Mouse (Mus musculus) kidney, embryonic 16.5 days (tissue): ENCODE measurements around the gene Ube2j2. TPM values are rescaled to one million over a fixed set of nuclear protein-coding genes. Genes with fewer than 3 reads are reported as not detected.

Experiments used
- ATAC-seq: fragments of 200-750 bp; cut with Nextera tagmentation; 2 replicates; pipeline ENCODE4 v1.8.0; 2017; ENCODE audit warnings: moderate TSS enrichment; ENCODE audit not compliant: low FRiP score, low TSS enrichment
- H3K27ac ChIP-seq: fragments of 300-500 bp; sonication (generic); 2 replicates; pipeline ENCODE4 v1.5.1; 2014; ENCODE audit warnings: low read length
- H3K27me3 ChIP-seq: fragments of 300-500 bp; sonication (generic); 2 replicates; pipeline ENCODE4 v1.6.1; 2014; ENCODE audit warnings: low read length, control low read depth, mixed read lengths; ENCODE audit not compliant: insufficient read depth
- H3K36me3 ChIP-seq: fragments of 300-500 bp; sonication (generic); 2 replicates; pipeline ENCODE4 v1.6.1; 2014; ENCODE audit warnings: low read length, control low read depth, mixed read lengths; ENCODE audit not compliant: insufficient read depth
- H3K4me1 ChIP-seq: fragments of 300-500 bp; sonication (generic); 2 replicates; pipeline ENCODE4 v1.6.1; 2014; ENCODE audit warnings: low read length, control low read depth, mixed read lengths; ENCODE audit not compliant: insufficient read depth
- H3K4me2 ChIP-seq: fragments of 300-500 bp; sonication (generic); replicated peaks from 2 replicates; pipeline ENCODE4 v1.6.1; 2014; ENCODE audit warnings: low read depth, low read length
- H3K4me3 ChIP-seq: fragments of 300-500 bp; sonication (generic); 2 replicates; pipeline ENCODE4 v1.5.1; 2014; ENCODE audit warnings: mild to moderate bottlenecking, low read length
- H3K9ac ChIP-seq: fragments of 300-500 bp; sonication (generic); replicated peaks from 2 replicates; pipeline ENCODE4 v1.6.1; 2014; ENCODE audit warnings: low read length
- H3K9me3 ChIP-seq: fragments of 300-500 bp; sonication (generic); 2 replicates; pipeline ENCODE4 v1.6.1; 2016; ENCODE audit warnings: low read length, control low read depth
- WGBS: fragments of 180-500 bp; shearing (Covaris S2); extraction: QIAGEN DNeasy Blood & Tissue Kit; methylation state at CpG from one replicate; pipeline ENCODE4 v1.1.7; 2014; 5-methylcytosine and 5-hydroxymethylcytosine counted together
- polyA plus RNA-seq: library from polyadenylated mRNA; unstranded; fragments of >200 nt; fragmentation: Nextera tagmentation; extraction: Ambion mirVana; gene quantifications from 2 replicates; pipeline ENCODE4 v1.2.1, GENCODE M21; 2015

Ube2j2 gene
- polyA plus RNA-seq, 1 experiment from 2014 or later: 102 TPM

DNA sequence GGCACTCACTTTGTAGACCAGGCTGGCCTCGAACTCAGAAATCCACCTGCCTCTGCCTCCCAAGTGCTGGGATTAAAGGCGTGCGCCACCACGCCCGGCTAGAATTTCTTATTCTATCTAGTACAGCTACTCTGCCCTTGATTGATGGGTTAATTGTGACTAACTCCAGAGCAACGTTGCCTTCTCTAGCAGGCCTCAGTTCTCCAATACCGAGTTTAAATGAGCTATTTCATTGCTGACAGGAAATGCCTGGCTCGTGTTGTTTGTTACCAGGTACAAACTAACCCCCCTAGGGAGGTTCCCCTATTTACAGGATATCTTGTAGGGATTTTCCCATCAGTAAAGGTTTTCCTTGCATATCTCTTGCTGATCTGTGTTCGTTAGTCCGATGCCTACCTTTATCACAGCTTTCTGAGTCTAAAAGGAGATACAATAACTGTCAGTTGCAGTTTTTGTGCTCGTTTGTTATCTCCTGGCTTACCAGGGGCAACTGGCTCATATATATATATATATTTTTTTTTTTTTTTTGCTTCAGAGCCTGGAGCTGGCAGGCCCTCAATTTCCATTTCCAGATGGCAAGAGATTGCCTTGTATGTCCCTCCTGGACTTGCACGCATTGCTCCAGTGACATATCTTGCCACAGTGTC, 37.9 kb downstream of the Ube2j2 start:
- no peak for ATAC-seq
- Histone ChIP-seq H3K4me1 (no peaks in the 10 kb centered on the region), H3K9ac (no peak overlapping the region), H3K4me3 (no peak overlapping the region), H3K27me3 (no peaks in the 10 kb centered on the region), H3K36me3 (no peaks in the 10 kb centered on the region), H3K27ac (no peak overlapping the region), H3K9me3 (0 out of 2 replicates have a peak, but pooled peaks cover 4% of the 10 kb centered on the region), H3K4me2 (no peak overlapping the region)
- WGBS: 79% methylated on average over 12 of the region's 12 CpGs

- no peaks in the 10 kb centered on the region for H3K9me3 ChIP-seq
- WGBS: 10% methylated on average over 2 of the region's 2 CpGs
- no peak overlapping the region for H3K27ac ChIP-seq
- ATAC-seq: no peak
- H3K36me3 ChIP-seq: no peaks in the 10 kb centered on the region
- no peak overlapping the region for H3K4me3 ChIP-seq
- H3K9ac ChIP-seq: no peak overlapping the region
- no peak overlapping the region for H3K4me2 ChIP-seq
- H3K27me3 ChIP-seq: no peaks in the 10 kb centered on the region
- no peaks in the 10 kb centered on the region for H3K4me1 ChIP-seq
These were observed 40.2 kb downstream of the Ube2j2 start for GRCm38 (mm10) chr4:155983788-155984187.

- no peak for ATAC-seq
These were observed 47.7 kb downstream of the Ube2j2 start for GRCm38 (mm10) chr4:155991211-155991907.

GRCm38 (mm10) chr4:155991908-155992230, 48.2 kb downstream of the Ube2j2 start:
- H3K4me2 ChIP-seq: peak overlapping the region; percentile 99
- H3K27me3 ChIP-seq: no peaks in the 10 kb centered on the region
- no peaks in the 10 kb centered on the region for H3K9me3 ChIP-seq
- H3K27ac ChIP-seq: peak overlapping the region; percentile 96
- H3K4me1 ChIP-seq: peaks cover 24% of the 10 kb centered on the region
- H3K9ac ChIP-seq: peak overlapping the region; percentile 94
- peak; percentile 3; the same call in 1 of the 2 replicates for ATAC-seq
- H3K4me3 ChIP-seq: peak overlapping the region; percentile 69
- 27% methylated on average over 37 of the region's 37 CpGs for WGBS
- H3K36me3 ChIP-seq: peaks cover 15% of the 10 kb centered on the region

More at GRCm38 (mm10) chr4:155991211-155991907, 47.7 kb downstream of the Ube2j2 start:
- no peaks in the 10 kb centered on the region for H3K27me3 ChIP-seq
- H3K4me2 ChIP-seq: peak overlapping the region; percentile 99
- peaks cover 12% of the 10 kb centered on the region for H3K36me3 ChIP-seq
- peak overlapping the region; percentile 69 for H3K4me3 ChIP-seq
- H3K9ac ChIP-seq: peak overlapping the region; percentile 94
- peaks cover 24% of the 10 kb centered on the region for H3K4me1 ChIP-seq
- 87% methylated on average over 22 of the region's 22 CpGs for WGBS
- no peaks in the 10 kb centered on the region for H3K9me3 ChIP-seq
- peak overlapping the region; percentile 96 for H3K27ac ChIP-seq

DNA sequence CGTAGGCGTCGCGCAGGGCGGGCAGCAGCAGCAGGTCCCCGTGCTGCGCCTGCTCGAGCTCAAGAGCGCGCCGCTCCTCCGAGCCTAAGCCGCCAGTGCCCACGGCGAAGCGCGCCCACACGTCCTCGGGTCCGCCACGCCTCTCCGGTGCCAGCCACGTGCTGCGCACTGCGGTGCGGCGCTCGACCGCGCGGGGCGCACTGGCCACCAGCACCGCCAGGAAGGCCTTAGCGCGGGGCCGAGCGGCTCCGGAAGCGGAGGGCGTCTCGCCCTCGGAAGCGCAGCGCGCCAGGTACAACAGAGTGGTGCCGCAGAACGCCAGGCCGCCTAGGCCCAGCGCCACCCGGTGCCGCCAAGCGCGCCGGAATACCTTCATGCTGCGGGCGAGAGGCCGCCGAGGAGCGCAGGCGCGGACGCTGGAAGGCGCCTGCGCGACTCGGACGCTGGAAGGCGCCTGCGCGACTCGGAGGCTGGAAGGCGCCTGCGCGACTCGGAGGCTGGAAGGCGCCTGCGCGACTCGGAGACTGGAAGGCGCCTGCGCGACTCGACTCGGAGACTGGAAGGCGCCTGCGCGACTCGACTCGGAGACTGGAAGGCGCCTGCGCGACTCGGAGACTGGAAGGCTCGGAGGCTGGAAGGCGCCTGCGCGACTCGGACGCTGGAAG, 48.7 kb downstream of the Ube2j2 start, which contains the start of the genes B3galt6 and Sdf4:
Gene B3galt6, minus strand, starts transcription at position 409 of the 665 bp plus-strand sequence.
Gene Sdf4, plus strand, starts transcription at position 632 of the 665 bp plus-strand sequence.
- Histone ChIP-seq H3K4me2 (peak within 1 kb of the TSS; percentile 99), H3K4me3 (peak within 1 kb of the TSS; percentile 91), H3K9me3 (no peaks in the 10 kb centered on the region), H3K27ac (peak within 1 kb of the TSS; percentile 96), H3K9ac (peak within 1 kb of the TSS; percentile 94), H3K27me3 (no peaks in the 10 kb centered on the region), H3K36me3 (peaks cover 19% of the 10 kb centered on the region), H3K4me1 (peaks cover 24% of the 10 kb centered on the region)
- under 1% methylated on average over 98 of the region's 99 CpGs for WGBS
- ATAC-seq: peak; percentile 86

DNA sequence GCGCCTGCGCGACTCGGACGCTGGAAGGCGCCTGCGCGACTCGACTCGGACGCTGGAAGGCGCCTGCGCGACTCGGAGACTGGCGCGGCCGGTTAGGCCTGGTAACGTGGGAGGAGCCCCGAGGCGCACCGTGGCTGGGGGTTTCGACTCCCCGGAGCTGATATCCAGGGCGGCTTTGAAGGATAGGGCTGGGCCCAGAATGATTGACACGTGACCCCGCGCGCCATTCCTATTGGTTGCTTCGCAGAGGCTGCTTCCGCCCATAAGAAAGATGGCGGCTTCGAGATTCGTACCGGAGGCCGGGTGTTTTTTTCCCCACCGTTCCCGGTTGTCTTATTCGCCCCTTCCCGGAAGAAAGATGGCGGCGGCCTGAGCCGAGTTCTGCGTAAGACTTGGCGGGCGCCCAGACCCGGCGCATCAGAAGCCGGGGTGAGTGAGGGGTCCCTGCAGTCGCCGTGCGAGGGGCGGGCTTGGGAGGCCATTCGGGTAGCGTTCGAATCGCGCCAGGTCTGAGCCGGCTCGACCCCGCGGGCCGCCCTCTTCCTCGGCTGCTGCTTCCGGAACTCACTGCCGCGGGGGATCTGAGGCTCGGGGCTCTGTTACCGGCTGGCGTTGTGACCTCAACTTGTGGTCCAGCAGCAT, 49.4 kb downstream of the Ube2j2 start:
- no peaks in the 10 kb centered on the region for H3K9me3 ChIP-seq
- H3K27me3 ChIP-seq: no peaks in the 10 kb centered on the region
- ATAC-seq: peak; percentile 92
- WGBS: under 1% methylated on average over 69 of the region's 70 CpGs
- peak overlapping the region; percentile 77 for H3K4me2 ChIP-seq
- H3K27ac ChIP-seq: peak overlapping the region; percentile 94
- H3K4me1 ChIP-seq: peaks cover 24% of the 10 kb centered on the region
- peaks cover 26% of the 10 kb centered on the region for H3K36me3 ChIP-seq
- peak overlapping the region; percentile 94 for H3K9ac ChIP-seq
- H3K4me3 ChIP-seq: peak overlapping the region; percentile 91

DNA sequence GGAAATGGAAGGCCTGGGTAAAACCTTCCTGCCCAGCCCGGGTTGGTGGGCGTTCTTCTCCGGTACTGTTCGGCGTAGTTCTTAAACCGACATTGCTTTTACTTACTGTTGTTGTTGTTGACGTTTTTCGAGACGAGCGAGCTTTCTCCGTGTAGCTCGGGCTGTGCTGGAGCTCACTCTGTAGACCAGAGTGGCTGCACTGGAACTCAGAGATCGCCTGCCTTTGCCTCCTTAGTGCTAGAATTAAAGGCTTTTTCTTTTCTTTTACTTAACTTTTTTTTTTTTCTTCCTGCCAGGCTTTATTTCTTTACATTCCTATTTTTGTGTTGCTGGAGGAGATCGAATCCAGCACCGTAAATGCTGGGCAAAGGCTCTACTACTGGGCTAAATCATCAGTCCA, 50.0 kb downstream of the Ube2j2 start:
- Histone ChIP-seq H3K9ac (peak overlapping the region; percentile 94), H3K27ac (peak overlapping the region; percentile 94), H3K27me3 (no peaks in the 10 kb centered on the region), H3K4me3 (peak overlapping the region; percentile 91), H3K4me2 (peak overlapping the region; percentile 77), H3K36me3 (peaks cover 31% of the 10 kb centered on the region), H3K4me1 (peaks cover 24% of the 10 kb centered on the region), H3K9me3 (no peaks in the 10 kb centered on the region)
- no peak for ATAC-seq
- 5% methylated on average over 15 of the region's 15 CpGs for WGBS

GRCm38 (mm10) chr4:156004109-156004508, 60.5 kb downstream of the Ube2j2 start:
- Histone ChIP-seq H3K4me3 (no peak overlapping the region), H3K4me1 (no peaks in the 10 kb centered on the region), H3K9me3 (no peaks in the 10 kb centered on the region), H3K27ac (no peak overlapping the region), H3K9ac (no peak overlapping the region), H3K36me3 (peaks cover 82% of the 10 kb centered on the region), H3K4me2 (no peak overlapping the region), H3K27me3 (no peaks in the 10 kb centered on the region)
- WGBS: 89% methylated on average over 3 of the region's 3 CpGs
- no peak for ATAC-seq

GRCm38 (mm10) chr4:156008369-156008768, 64.7 kb downstream of the Ube2j2 start:
- Histone ChIP-seq H3K4me3 (no peak overlapping the region), H3K36me3 (peaks cover 80% of the 10 kb centered on the region), H3K9ac (no peak overlapping the region), H3K9me3 (no peaks in the 10 kb centered on the region), H3K27me3 (no peaks in the 10 kb centered on the region), H3K27ac (no peak overlapping the region), H3K4me2 (no peak overlapping the region), H3K4me1 (no peaks in the 10 kb centered on the region)
- WGBS: 94% methylated on average over 4 of the region's 4 CpGs
- ATAC-seq: no peak
